Mouse (Mus musculus): Measurements from ENCODE around the gene Fgf13. TPM values are rescaled to one million over a fixed set of nuclear protein-coding genes. Genes with fewer than 3 reads are reported as not detected.

Gene Fgf13
- 0.42 and 2.0 TPM in 2 replicates for polyA plus RNA-seq (2012; rRNA removed)

DNA sequence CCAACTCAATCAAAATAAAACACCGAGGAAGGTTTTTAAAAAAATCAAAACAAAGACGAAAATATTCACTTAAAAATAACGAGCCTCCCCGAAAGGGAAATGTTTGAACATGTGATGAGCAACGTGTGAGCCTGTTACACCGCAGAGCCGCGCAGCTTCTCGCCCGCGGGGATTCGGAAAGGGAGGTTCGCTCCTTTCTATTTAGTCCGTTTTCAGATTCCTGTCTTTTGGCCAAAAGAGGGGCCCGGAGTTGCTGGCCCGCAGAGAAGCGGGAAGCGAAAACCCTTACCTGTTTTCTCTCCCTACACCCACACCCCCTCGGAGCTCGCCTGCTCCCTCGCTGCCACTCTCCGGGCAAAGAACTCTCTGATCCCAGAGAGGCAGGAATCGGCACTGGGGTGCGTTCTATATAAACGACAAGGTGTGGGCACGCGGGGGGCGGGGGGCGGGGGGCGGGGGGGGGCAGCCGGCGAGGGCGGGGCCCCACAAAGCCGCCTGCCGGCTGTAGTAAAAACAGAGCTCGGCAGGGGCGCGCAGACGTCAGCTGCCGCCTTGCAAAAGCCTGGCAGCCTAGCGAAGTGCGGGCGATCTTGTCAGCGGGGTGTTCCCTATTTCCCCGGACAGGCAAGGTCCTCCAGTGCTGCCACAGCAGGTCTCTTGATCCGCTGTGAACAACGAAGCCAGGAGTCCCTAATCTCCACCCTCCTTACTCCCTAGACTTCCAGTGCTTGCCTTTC is at the start of gene Fgf13:
Gene Fgf13 (minus strand): TSS at position 377 of the 737 bp plus-strand sequence.

